Mouse (Mus musculus) thymus, adult 2 months (tissue): ENCODE measurements around the gene Phlda1.

Source experiments
- CTCF ChIP-seq: fragments of 200-500 bp; IDR thresholded peaks from 2 replicates; pipeline ENCODE4 v1.5.1; 2012; ENCODE audit warnings: mild to moderate bottlenecking, control low read depth, low read length, moderate library complexity, borderline replicate concordance; ENCODE audit not compliant: control insufficient read depth, poor library complexity, insufficient read depth; ENCODE audit errors: extremely low read depth
- POLR2A ChIP-seq: fragments of 200-500 bp; IDR thresholded peaks from 2 replicates; pipeline ENCODE4 v1.6.1; 2012; ENCODE audit warnings: mild to moderate bottlenecking, low read length, control low read depth, moderate library complexity; ENCODE audit not compliant: control insufficient read depth, poor library complexity, insufficient read depth; ENCODE audit errors: extremely low read depth

DNA sequence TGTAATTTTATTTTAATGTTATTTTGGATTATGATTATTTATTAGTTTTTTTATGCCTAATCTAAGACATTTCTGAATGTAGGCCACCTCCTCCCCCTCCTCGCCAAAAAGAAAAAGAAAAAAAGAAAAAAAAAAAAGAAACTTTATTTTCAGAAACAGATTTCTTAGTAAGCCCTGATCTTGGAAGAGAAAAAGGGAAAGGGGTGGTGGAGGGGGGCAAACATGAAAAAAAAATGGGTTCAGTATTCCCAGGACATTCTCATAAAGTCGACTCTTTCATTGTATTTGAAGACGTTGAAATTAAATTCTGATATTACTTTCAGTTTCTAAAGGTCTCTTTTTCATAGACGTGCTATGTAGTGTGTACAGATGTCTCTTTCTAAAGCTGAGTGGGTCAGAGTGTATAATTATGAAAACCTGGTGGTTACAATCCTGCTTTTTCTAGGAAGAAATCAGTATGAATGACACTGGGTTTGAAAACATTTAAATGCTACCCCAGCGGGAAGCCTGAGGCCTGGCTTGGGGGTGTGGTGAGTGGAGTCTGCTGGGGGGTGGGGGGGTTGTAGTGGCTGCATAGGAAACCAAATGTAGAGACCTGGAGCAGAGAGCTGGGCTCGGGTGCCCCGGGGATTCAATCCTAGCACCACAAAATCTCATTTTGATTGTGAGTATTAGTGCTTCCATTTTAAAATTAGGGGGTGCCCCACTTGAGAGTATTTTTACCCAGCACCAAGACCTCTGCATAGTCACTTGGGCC is 2.4 kb downstream of the Phlda1 start:
- TF ChIP-seq CTCF = no peak
- TF ChIP-seq POLR2A = no peak
